Mouse (Mus musculus) MEL (cell line): Measurements from ENCODE around the gene Mfn2. TPM values are rescaled to one million over a fixed set of nuclear protein-coding genes. Genes with fewer than 3 reads are reported as not detected.

ENCODE experiments used
- DNase-seq: peaks from one replicate; pipeline ENCODE4 v3.0.0; 2011; ENCODE audit warnings: low read depth, low spot score
- H3K27ac ChIP-seq: 2 replicates; pipeline ENCODE4 v1.5.1; 2012; ENCODE audit warnings: low read depth, mild to moderate bottlenecking, control low read depth, low read length, moderate library complexity; ENCODE audit not compliant: control insufficient read depth
- H3K27me3 ChIP-seq, 2 experiments: fragments of 150-350 bp in 1 of 2; sonication (generic) in 1 of 2; 2 replicates each; pipeline ENCODE4 v1.6.1; 2012; ENCODE audit warnings: low read length in 2 of 2, mild to moderate bottlenecking in 2 of 2, improper control_type of control experiment in 1 of 2, moderate library complexity in 1 of 2; ENCODE audit not compliant: insufficient read depth in 2 of 2, control insufficient read depth in 1 of 2
- H3K36me3 ChIP-seq, 2 experiments: 2 replicates each; pipeline ENCODE4 v1.6.1; 2012 to 2014; ENCODE audit warnings: low read length in 2 of 2, improper control_type of control experiment in 1 of 2, inconsistent platforms in 1 of 2, mild to moderate bottlenecking in 1 of 2; ENCODE audit not compliant: insufficient read depth in 2 of 2, control insufficient read depth in 1 of 2
- H3K4me1 ChIP-seq, 2 experiments: fragments of 150-350 bp in 1 of 2; sonication (generic) in 1 of 2; 2 replicates each; pipeline ENCODE4 v1.6.1; 2012; ENCODE audit warnings: low read length in 2 of 2, improper control_type of control experiment in 1 of 2, mild to moderate bottlenecking in 1 of 2; ENCODE audit not compliant: insufficient read depth in 2 of 2, control insufficient read depth in 1 of 2
- H3K4me3 ChIP-seq, 2 experiments: fragments of 150-350 bp in 1 of 2; sonication (generic) in 1 of 2; 2 replicates each; pipeline ENCODE4 v1.5.1; 2012; ENCODE audit warnings: low read depth in 2 of 2, low read length in 2 of 2, mild to moderate bottlenecking in 2 of 2, moderate library complexity in 2 of 2, control low read depth in 1 of 2, improper control_type of control experiment in 1 of 2; ENCODE audit not compliant: control insufficient read depth in 1 of 2, insufficient read depth in 1 of 2
- H3K79me2 ChIP-seq: 2 replicates; pipeline ENCODE4 v1.6.1; 2012; ENCODE audit warnings: mild to moderate bottlenecking, low read length, moderate library complexity; ENCODE audit not compliant: control insufficient read depth, poor library complexity, insufficient read depth
- H3K9ac ChIP-seq: 2 replicates; pipeline ENCODE4 v1.6.1; 2012; ENCODE audit warnings: low read depth, mild to moderate bottlenecking, control low read depth, low read length, moderate library complexity; ENCODE audit not compliant: control insufficient read depth, poor library complexity, severe bottlenecking
- H3K9me3 ChIP-seq: fragments of 150-350 bp; sonication (generic); replicated peaks from 2 replicates; pipeline ENCODE4 v1.6.1; 2012; ENCODE audit warnings: mild to moderate bottlenecking, low read length, improper control_type of control experiment, moderate library complexity; ENCODE audit not compliant: insufficient read depth
- BHLHE40 ChIP-seq: IDR thresholded peaks from 2 replicates; pipeline ENCODE4 v1.6.1; 2012; ENCODE audit warnings: low read depth, mild to moderate bottlenecking, inconsistent platforms, low read length, improper control_type of control experiment, borderline replicate concordance
- CHD1 ChIP-seq: IDR thresholded peaks from 2 replicates; pipeline ENCODE4 v1.6.1; 2012; ENCODE audit warnings: low read depth, mild to moderate bottlenecking, inconsistent platforms, low read length, improper control_type of control experiment
- CTCF ChIP-seq, 3 experiments: IDR thresholded peaks in 2 of 3; conservative IDR thresholded peaks in 1 of 3; 2 replicates each; pipeline ENCODE4 v1.5.1; 2011 to 2012; ENCODE audit warnings: low read length in 3 of 3, low read depth in 2 of 3, mild to moderate bottlenecking in 2 of 3, improper control_type of control experiment in 1 of 3, inconsistent platforms in 1 of 3, mixed read lengths in 1 of 3, moderate library complexity in 1 of 3; ENCODE audit not compliant: control insufficient read depth in 1 of 3, insufficient read depth in 1 of 3, poor library complexity in 1 of 3, severe bottlenecking in 1 of 3
- ELF1 ChIP-seq: IDR thresholded peaks from 2 replicates; pipeline ENCODE4 v1.6.1; 2014; ENCODE audit warnings: low read depth, mild to moderate bottlenecking, inconsistent platforms, low read length, improper control_type of control experiment, moderate library complexity
- EP300 ChIP-seq, 2 experiments: IDR thresholded peaks; 2 replicates each; pipeline ENCODE4 v1.6.1; 2011; ENCODE audit warnings: improper control_type of control experiment in 2 of 2, low read length in 2 of 2, low read depth in 1 of 2, mild to moderate bottlenecking in 1 of 2
- ETS1 ChIP-seq: IDR thresholded peaks from 2 replicates; pipeline ENCODE4 v1.6.1; 2012; ENCODE audit warnings: low read depth, mild to moderate bottlenecking, inconsistent platforms, low read length, improper control_type of control experiment, moderate library complexity
- GABPA ChIP-seq: IDR thresholded peaks from 2 replicates; pipeline ENCODE4 v1.6.1; 2012; ENCODE audit warnings: low read depth, mild to moderate bottlenecking, inconsistent platforms, low read length, improper control_type of control experiment, moderate library complexity
- JUND ChIP-seq: IDR thresholded peaks from 2 replicates; pipeline ENCODE4 v1.6.1; 2011; ENCODE audit warnings: low read depth, mild to moderate bottlenecking, improper control_type of control experiment, low read length
- MYB ChIP-seq: IDR thresholded peaks from 2 replicates; pipeline ENCODE4 v1.6.1; 2011; ENCODE audit warnings: mild to moderate bottlenecking, low read depth, low read length, improper control_type of control experiment
- NELFE ChIP-seq: IDR thresholded peaks from 2 replicates; pipeline ENCODE4 v1.6.1; 2011; ENCODE audit warnings: low read depth, low read length, improper control_type of control experiment
- NRF1 ChIP-seq: IDR thresholded peaks from 2 replicates; pipeline ENCODE4 v1.6.1; 2014; ENCODE audit warnings: low read depth, mild to moderate bottlenecking, inconsistent platforms, low read length, improper control_type of control experiment, moderate library complexity; ENCODE audit not compliant: poor library complexity, insufficient read depth, severe bottlenecking
- POLR2AphosphoS2 ChIP-seq: IDR thresholded peaks from 2 replicates; pipeline ENCODE4 v1.6.1; 2011; ENCODE audit warnings: low read length, improper control_type of control experiment
- RAD21 ChIP-seq: IDR thresholded peaks from 2 replicates; pipeline ENCODE4 v1.6.1; 2011; ENCODE audit warnings: mild to moderate bottlenecking, low read depth, low read length, improper control_type of control experiment
- RCOR1 ChIP-seq: IDR thresholded peaks from 2 replicates; pipeline ENCODE4 v1.6.1; 2012; ENCODE audit warnings: low read depth, mild to moderate bottlenecking, inconsistent platforms, low read length, improper control_type of control experiment
- SMC3 ChIP-seq: IDR thresholded peaks from 2 replicates; pipeline ENCODE4 v1.6.1; 2011; ENCODE audit warnings: low read depth, low read length, improper control_type of control experiment
- USF1 ChIP-seq: IDR thresholded peaks from 2 replicates; pipeline ENCODE4 v1.6.1; 2014; ENCODE audit warnings: low read depth, mild to moderate bottlenecking, inconsistent platforms, low read length, improper control_type of control experiment, moderate library complexity
- polyA plus RNA-seq, 2 experiments: library from polyadenylated mRNA; stranded (reverse) in 1 of 2; unstranded in 1 of 2; fragments of >175 nt in 1 of 2; fragments of >200 nt in 1 of 2; gene quantifications; 2 replicates each; pipeline versions ENCODE4 v1.2.1 to v1.2.4; 2012; ENCODE audit warnings: low replicate concordance in 2 of 2, low read depth in 1 of 2; ENCODE audit not compliant: insufficient read length in 2 of 2, insufficient read depth in 1 of 2, missing spikeins in 1 of 2
- total RNA-seq: library from RNA; depleted of rRNA; stranded (reverse); fragments of 300-350 nt; gene quantifications from 2 replicates; pipeline ENCODE4 v1.2.3, GENCODE M21; 2012

Gene Mfn2
- total and polyA plus RNA-seq, 3 experiments: 19.0 to 32.8 TPM; not detected in 1

- no peaks in the 10 kb centered on the region for H3K36me3 ChIP-seq
- no peak for DNase-seq
- H3K9ac ChIP-seq: no peak overlapping the region
- H3K9me3 ChIP-seq: no peaks in the 10 kb centered on the region
- H3K4me1 ChIP-seq: no peaks in the 10 kb centered on the region
- no peak overlapping the region for H3K27ac ChIP-seq
- H3K27me3 ChIP-seq: no peaks in the 10 kb centered on the region
- no peaks in the 10 kb centered on the region for H3K79me2 ChIP-seq
- no peak overlapping the region for H3K4me3 ChIP-seq
- TF ChIP-seq ELF1 (no peak), NRF1 (no peak), NELFE (no peak)
- TF ChIP-seq, all 39 proteins: peak for 0
Observed at GRCm38 (mm10) chr4:147922341-147922740, 17.8 kb upstream of the Mfn2 start.

GRCm38 (mm10) chr4:147920973-147921372, 16.5 kb upstream of the Mfn2 start:
- no peak overlapping the region for H3K27ac ChIP-seq
- no peaks in the 10 kb centered on the region for H3K27me3 ChIP-seq
- no peak overlapping the region for H3K4me3 ChIP-seq
- H3K36me3 ChIP-seq: no peaks in the 10 kb centered on the region
- no peaks in the 10 kb centered on the region for H3K9me3 ChIP-seq
- no peaks in the 10 kb centered on the region for H3K79me2 ChIP-seq
- no peak for DNase-seq
- H3K4me1 ChIP-seq: no peaks in the 10 kb centered on the region
- TF ChIP-seq ELF1: no peak
- no peak for TF ChIP-seq BHLHE40
- TF ChIP-seq CHD1: no peak
- TF ChIP-seq USF1: no peak
- no peak for TF ChIP-seq JUND
- no peak for TF ChIP-seq RCOR1
- no peak for TF ChIP-seq MYB
- TF ChIP-seq ETS1: no peak
- TF ChIP-seq POLR2AphosphoS2: no peak
- H3K9ac ChIP-seq: no peak overlapping the region

GRCm38 (mm10) chr4:147918459-147919121, 14.1 kb upstream of the Mfn2 start:
- H3K9me3 ChIP-seq: no peaks in the 10 kb centered on the region
- no peaks in the 10 kb centered on the region for H3K79me2 ChIP-seq
- no peak overlapping the region for H3K4me3 ChIP-seq
- H3K36me3 ChIP-seq: no peaks in the 10 kb centered on the region
- H3K27me3 ChIP-seq: no peaks in the 10 kb centered on the region
- no peak overlapping the region for H3K27ac ChIP-seq
- H3K9ac ChIP-seq: no peak overlapping the region
- peak; percentile 67 for DNase-seq
- peak; percentile 25; the same call in 1 of the 2 replicates for TF ChIP-seq SMC3
- no peak for TF ChIP-seq EP300 (IDR thresholded peaks at IDR 0.05; ENCODE audit: low read depth in 1 of 2, low read length in 2 of 2)
- peak; percentile 35 to 74 (median 67); a peak in 5 of 6 replicates for TF ChIP-seq CTCF (IDR thresholded peaks at IDR 0.05 in 2 of 3, conservative IDR thresholded peaks at IDR 0.05 in 1 of 3; ENCODE audit: control insufficient read depth in 1 of 3, insufficient read depth in 1 of 3, low read depth in 2 of 3, low read length in 3 of 3, poor library complexity in 1 of 3, severe bottlenecking in 1 of 3)
- TF ChIP-seq RAD21: peak; percentile 50
- TF ChIP-seq GABPA: no peak
- no peak for TF ChIP-seq USF1
- no peak for TF ChIP-seq NRF1
- no peaks in the 10 kb centered on the region for H3K4me1 ChIP-seq
